Mouse (Mus musculus): ENCODE data around the gene Msx1.

GRCm38 (mm10) chr5:37822116-37822707 lies 2.2 kb downstream of the Msx1 start:
- TF ChIP-seq CTCF (IDR thresholded peaks at IDR 0.05; ENCODE audit: extremely low read depth, insufficient read depth, insufficient read length, insufficient replicate concordance) (no peak), POLR2A (IDR thresholded peaks at IDR 0.05; ENCODE audit: low read depth, low read length) (no peak)

Measured in spleen, adult 2 months (tissue).